Mouse (Mus musculus) right cerebral cortex, postnatal 14 days (tissue): ENCODE results near the gene Olfr307.
"Not testable (repeated sequence)": the region's sequence is repeated elsewhere in the genome, so short reads cannot be mapped to it uniquely, and the experiment has no call there.

Experiments used
- DNase-seq: peaks from one replicate; pipeline ENCODE4 v3.0.0; 2022

Gene Olfr307

GRCm38 (mm10) chr7:86337486-86337885 is at the start of gene Olfr307:
Gene Olfr307, minus strand, starts transcription at chr7:86337586.
- no peak for DNase-seq

GRCm38 (mm10) chr7:86386558-86386957 is 49.2 kb upstream of the Olfr307 start, which contains the start of gene Olfr304:
Gene Olfr304, minus strand, starts transcription at chr7:86386658.
- no peak for DNase-seq

- DNase-seq = no peak
Measured at GRCm38 (mm10) chr7:86385769-86386168, 48.4 kb upstream of the Olfr307 start.

GRCm38 (mm10) chr7:86366828-86367227 is 29.4 kb upstream of the Olfr307 start, which contains the start of gene Olfr305:
Gene Olfr305, minus strand, starts transcription at chr7:86366928.
- no peak for DNase-seq

GRCm38 (mm10) chr7:86346296-86346695 is 8.9 kb upstream of the Olfr307 start:
- not testable (repeated sequence) for DNase-seq

GRCm38 (mm10) chr7:86344253-86344652 is 6.9 kb upstream of the Olfr307 start:
- no peak for DNase-seq

GRCm38 (mm10) chr7:86342881-86343565 is 5.6 kb upstream of the Olfr307 start:
- no peak for DNase-seq

- DNase-seq = no peak
Measured at GRCm38 (mm10) chr7:86325530-86325929, 11.9 kb downstream of the Olfr307 start, which contains the start of gene Olfr308. Gene Olfr308, minus strand, starts transcription at chr7:86325630.

GRCm38 (mm10) chr7:86321323-86321722 is 16.1 kb downstream of the Olfr307 start:
- DNase-seq = no peak

- DNase-seq = no peak
Measured at GRCm38 (mm10) chr7:86313608-86314007, 23.8 kb downstream of the Olfr307 start, which contains the start of gene Olfr309. Gene Olfr309, minus strand, starts transcription at chr7:86313708.
